Mouse (Mus musculus): ENCODE measurements around the gene Ccr7. TPM values are rescaled to one million over a fixed set of nuclear protein-coding genes. Genes with fewer than 3 reads are reported as not detected.

Ccr7 gene
- total and polyA plus RNA-seq, 2 experiments from 2014 or later, result not detected

- no peak for TF ChIP-seq CTCF (IDR thresholded peaks at IDR 0.05)
- no peak overlapping the region for H3K27ac ChIP-seq (ENCODE audit: low read depth, low read length)
- H3K4me2 ChIP-seq (ENCODE audit: low read depth, low read length, poor library complexity, severe bottlenecking), result no peak overlapping the region
- no peak overlapping the region for H3K9ac ChIP-seq (replicated peaks; ENCODE audit: low read length, poor library complexity, severe bottlenecking)
- no peaks in the 10 kb centered on the region for H3K4me1 ChIP-seq (ENCODE audit: insufficient read depth, low read length)
- no peaks in the 10 kb centered on the region for H3K9me3 ChIP-seq (ENCODE audit: low read length)
- H3K36me3 ChIP-seq (ENCODE audit: insufficient read depth, low read length), result no peaks in the 10 kb centered on the region
- H3K4me3 ChIP-seq (ENCODE audit: low read depth, low read length), result no peak overlapping the region
- DNase-seq (ENCODE audit: low spot score) (no peak), ATAC-seq (ENCODE audit: low FRiP score) (no peak)
- 72% methylated on average over 11 of the region's 11 CpGs for WGBS
- H3K27me3 ChIP-seq (ENCODE audit: insufficient read depth, low read length), result no peaks in the 10 kb centered on the region
Observed at GRCm38 (mm10) chr11:99151333-99151930, 3.4 kb downstream of the Ccr7 start.

GRCm38 (mm10) chr11:99150889-99151288 is 4.0 kb downstream of the Ccr7 start:
- no peak for TF ChIP-seq CTCF (IDR thresholded peaks at IDR 0.05)
- DNase-seq (ENCODE audit: low spot score) (no peak), ATAC-seq (ENCODE audit: low FRiP score) (no peak)
- Histone ChIP-seq H3K27ac (ENCODE audit: low read depth, low read length) (no peak overlapping the region), H3K9ac (replicated peaks; ENCODE audit: low read length, poor library complexity, severe bottlenecking) (no peak overlapping the region), H3K4me1 (ENCODE audit: insufficient read depth, low read length) (no peaks in the 10 kb centered on the region), H3K27me3 (ENCODE audit: insufficient read depth, low read length) (no peaks in the 10 kb centered on the region), H3K36me3 (ENCODE audit: insufficient read depth, low read length) (no peaks in the 10 kb centered on the region), H3K4me3 (ENCODE audit: low read depth, low read length) (no peak overlapping the region), H3K9me3 (ENCODE audit: low read length) (no peaks in the 10 kb centered on the region), H3K4me2 (ENCODE audit: low read depth, low read length, poor library complexity, severe bottlenecking) (no peak overlapping the region)
- WGBS, result 66% methylated on average over 7 of the region's 7 CpGs

- ATAC-seq (ENCODE audit: low FRiP score), result 0 out of 2 replicates have a peak, but pooled peaks have one; percentile 27
- no peaks in the 10 kb centered on the region for H3K36me3 ChIP-seq (ENCODE audit: insufficient read depth, low read length)
- peak; percentile 82 for DNase-seq (ENCODE audit: low spot score)
- H3K27me3 ChIP-seq (ENCODE audit: insufficient read depth, low read length), result no peaks in the 10 kb centered on the region
- whole genome bisulfite sequencing, result 54% methylated on average over 19 of the region's 19 CpGs
- peak; percentile 97 for TF ChIP-seq CTCF (IDR thresholded peaks at IDR 0.05)
- no peaks in the 10 kb centered on the region for H3K4me1 ChIP-seq (ENCODE audit: insufficient read depth, low read length)
- H3K27ac ChIP-seq (ENCODE audit: low read depth, low read length), result no peak overlapping the region
- no peak overlapping the region for H3K9ac ChIP-seq (replicated peaks; ENCODE audit: low read length, poor library complexity, severe bottlenecking)
- no peak overlapping the region for H3K4me3 ChIP-seq (ENCODE audit: low read depth, low read length)
- H3K9me3 ChIP-seq (ENCODE audit: low read length), result no peaks in the 10 kb centered on the region
- no peak overlapping the region for H3K4me2 ChIP-seq (ENCODE audit: low read depth, low read length, poor library complexity, severe bottlenecking)
Observed at GRCm38 (mm10) chr11:99149898-99150757, 4.7 kb downstream of the Ccr7 start.

- TF ChIP-seq CTCF (IDR thresholded peaks at IDR 0.05), result no peak
Observed at GRCm38 (mm10) chr11:99148896-99149703, 5.8 kb downstream of the Ccr7 start.

GRCm38 (mm10) chr11:99148400-99148799 is 6.5 kb downstream of the Ccr7 start:
- no peak for DNase-seq (ENCODE audit: low spot score)

More at GRCm38 (mm10) chr11:99148896-99149703, 5.8 kb downstream of the Ccr7 start:
- 24% methylated on average over 16 of the region's 16 CpGs for WGBS
- Histone ChIP-seq H3K9me3 (ENCODE audit: low read length) (no peaks in the 10 kb centered on the region), H3K9ac (replicated peaks; ENCODE audit: low read length, poor library complexity, severe bottlenecking) (no peak overlapping the region), H3K4me2 (ENCODE audit: low read depth, low read length, poor library complexity, severe bottlenecking) (no peak overlapping the region), H3K27ac (ENCODE audit: low read depth, low read length) (no peak overlapping the region), H3K4me1 (ENCODE audit: insufficient read depth, low read length) (no peaks in the 10 kb centered on the region), H3K36me3 (ENCODE audit: insufficient read depth, low read length) (no peaks in the 10 kb centered on the region), H3K4me3 (ENCODE audit: low read depth, low read length) (no peak overlapping the region), H3K27me3 (ENCODE audit: insufficient read depth, low read length) (no peaks in the 10 kb centered on the region)
- ATAC-seq (ENCODE audit: low FRiP score), result no peak
- DNase-seq (ENCODE audit: low spot score), result no peak

More at GRCm38 (mm10) chr11:99148400-99148799, 6.5 kb downstream of the Ccr7 start:
- Histone ChIP-seq H3K36me3 (ENCODE audit: insufficient read depth, low read length) (no peaks in the 10 kb centered on the region), H3K4me1 (ENCODE audit: insufficient read depth, low read length) (no peaks in the 10 kb centered on the region), H3K27ac (ENCODE audit: low read depth, low read length) (no peak overlapping the region), H3K9me3 (ENCODE audit: low read length) (no peaks in the 10 kb centered on the region), H3K4me2 (ENCODE audit: low read depth, low read length, poor library complexity, severe bottlenecking) (no peak overlapping the region), H3K4me3 (ENCODE audit: low read depth, low read length) (no peak overlapping the region), H3K27me3 (ENCODE audit: insufficient read depth, low read length) (no peaks in the 10 kb centered on the region), H3K9ac (replicated peaks; ENCODE audit: low read length, poor library complexity, severe bottlenecking) (no peak overlapping the region)
- WGBS, result 75% methylated on average over 8 of the region's 8 CpGs
- ATAC-seq (ENCODE audit: low FRiP score), result no peak
- no peak for TF ChIP-seq CTCF (IDR thresholded peaks at IDR 0.05)
